Mouse (Mus musculus) gastrocnemius, adult 2 months (tissue): ENCODE measurements around the gene Abca1. TPM values are rescaled to one million over a fixed set of nuclear protein-coding genes. Genes with fewer than 3 reads are reported as not detected.
A peak's percentile ranks its signal among the peaks of the same experiment; 100 is the strongest.

Experiments used
- DNase-seq: peaks from one replicate; pipeline ENCODE4 v3.0.0; 2022
- H3K27ac ChIP-seq: fragments of 200-600 bp; 2 replicates; pipeline ENCODE4 v1.8.1; 2022; ENCODE audit warnings: mild to moderate bottlenecking
- H3K4me3 ChIP-seq: fragments of 200-600 bp; 2 replicates; pipeline ENCODE4 v1.8.1; 2022; ENCODE audit warnings: mild to moderate bottlenecking, moderate library complexity
- CTCF ChIP-seq: fragments of 200-600 bp; IDR thresholded peaks from 2 replicates; pipeline ENCODE4 v1.8.1; 2022; ENCODE audit warnings: antibody characterized with exemption, mild to moderate bottlenecking, moderate library complexity
- intact Hi-C: fragments of 180-260 bp; cut with DNase I; formaldehyde crosslinking; loops from one replicate; pipeline ENCODE4 v1.15.1; 2025
- total RNA-seq, 2 experiments: library from RNA; stranded (reverse); gene quantifications; 2 replicates each; pipeline ENCODE4 v1.2.3; 2021

Abca1 gene
- total RNA-seq, 2 experiments from 2014 or later, result 5.9 to 8.6 TPM

GRCm38 (mm10) chr4:53046238-53047022 lies 113.3 kb downstream of the Abca1 start:
- no peak for TF ChIP-seq CTCF
- intact Hi-C loops, result no loop called here
- no peak overlapping the region for H3K27ac ChIP-seq

GRCm38 (mm10) chr4:53045807-53046206 lies 113.9 kb downstream of the Abca1 start:
- Histone ChIP-seq H3K4me3 (no peak overlapping the region), H3K27ac (no peak overlapping the region)
- no peak for DNase-seq
- TF ChIP-seq CTCF, result no peak
- intact Hi-C loops, result no loop called here

More at GRCm38 (mm10) chr4:53046238-53047022, 113.3 kb downstream of the Abca1 start:
- H3K4me3 ChIP-seq, result no peak overlapping the region
- no peak for DNase-seq

- DNase-seq, result no peak
- Histone ChIP-seq H3K4me3 (no peak overlapping the region), H3K27ac (no peak overlapping the region)
- no peak for TF ChIP-seq CTCF
- intact Hi-C loops, result no loop called here
Observed at GRCm38 (mm10) chr4:53043819-53044218, 115.9 kb downstream of the Abca1 start.

GRCm38 (mm10) chr4:53030326-53030948 lies 129.3 kb downstream of the Abca1 start:
- peak; percentile 36 for TF ChIP-seq CTCF
- no peak overlapping the region for H3K27ac ChIP-seq
- intact Hi-C loops, result no loop called here
- DNase-seq, result no peak
- H3K4me3 ChIP-seq, result no peak overlapping the region

GRCm38 (mm10) chr4:53027811-53028210 lies 131.9 kb downstream of the Abca1 start:
- no peak overlapping the region for H3K27ac ChIP-seq
- intact Hi-C loops, result no loop called here
- no peak overlapping the region for H3K4me3 ChIP-seq
- no peak for TF ChIP-seq CTCF
- DNase-seq, result no peak

- no peak for DNase-seq
- H3K27ac ChIP-seq, result no peak overlapping the region
- TF ChIP-seq CTCF, result no peak
- H3K4me3 ChIP-seq, result no peak overlapping the region
- intact Hi-C loops, result no loop called here
Observed at GRCm38 (mm10) chr4:53024397-53024796, 135.3 kb downstream of the Abca1 start.

- TF ChIP-seq CTCF, result no peak
- Histone ChIP-seq H3K27ac (no peak overlapping the region), H3K4me3 (peak overlapping the region; percentile 2; the same call in 1 of the 2 replicates)
- DNase-seq, result no peak
- intact Hi-C loops, result no loop called here
Observed at GRCm38 (mm10) chr4:53023189-53023925, 136.3 kb downstream of the Abca1 start.

GRCm38 (mm10) chr4:53018392-53018791 lies 141.3 kb downstream of the Abca1 start:
- intact Hi-C loops, result no loop called here
- TF ChIP-seq CTCF, result no peak
- no peak overlapping the region for H3K4me3 ChIP-seq
- H3K27ac ChIP-seq, result no peak overlapping the region
- DNase-seq, result no peak

GRCm38 (mm10) chr4:53015024-53015423 lies 144.7 kb downstream of the Abca1 start:
- TF ChIP-seq CTCF, result no peak
- Histone ChIP-seq H3K4me3 (no peak overlapping the region), H3K27ac (no peak overlapping the region)
- no peak for DNase-seq
- intact Hi-C loops, result no loop called here

GRCm38 (mm10) chr4:53014421-53014820 lies 145.3 kb downstream of the Abca1 start:
- intact Hi-C loops, result no loop called here
- no peak for TF ChIP-seq CTCF
- no peak overlapping the region for H3K27ac ChIP-seq
- H3K4me3 ChIP-seq, result no peak overlapping the region
- DNase-seq, result no peak

GRCm38 (mm10) chr4:53011732-53012361 lies 147.8 kb downstream of the Abca1 start, which contains the start of gene Nipsnap3b:
Gene Nipsnap3b, plus strand, starts transcription at chr4:53011880.
- TF ChIP-seq CTCF, result no peak
- intact Hi-C loops, result no loop called here

GRCm38 (mm10) chr4:53009871-53010270 lies 149.8 kb downstream of the Abca1 start:
- TF ChIP-seq CTCF, result no peak
- intact Hi-C loops, result no loop called here
- no peak for DNase-seq
- no peak overlapping the region for H3K4me3 ChIP-seq
- H3K27ac ChIP-seq, result no peak overlapping the region

More at GRCm38 (mm10) chr4:53011732-53012361, 147.8 kb downstream of the Abca1 start, which contains the start of gene Nipsnap3b:
- Histone ChIP-seq H3K4me3 (peak within 1 kb of the TSS; percentile 94), H3K27ac (peak within 1 kb of the TSS; percentile 85)
- peak; percentile 98 for DNase-seq
